Mouse (Mus musculus) kidney, embryonic 16.5 days (tissue): Measurements from ENCODE around the gene Cxcr2. TPM values are rescaled to one million over a fixed set of nuclear protein-coding genes. Genes with fewer than 3 reads are reported as not detected.

Source experiments
- ATAC-seq: fragments of 200-750 bp; cut with Nextera tagmentation; 2 replicates; pipeline ENCODE4 v1.8.0; 2017; ENCODE audit warnings: moderate TSS enrichment; ENCODE audit not compliant: low FRiP score, low TSS enrichment
- H3K27ac ChIP-seq: fragments of 300-500 bp; sonication (generic); 2 replicates; pipeline ENCODE4 v1.5.1; 2014; ENCODE audit warnings: low read length
- H3K27me3 ChIP-seq: fragments of 300-500 bp; sonication (generic); 2 replicates; pipeline ENCODE4 v1.6.1; 2014; ENCODE audit warnings: low read length, control low read depth, mixed read lengths; ENCODE audit not compliant: insufficient read depth
- H3K36me3 ChIP-seq: fragments of 300-500 bp; sonication (generic); 2 replicates; pipeline ENCODE4 v1.6.1; 2014; ENCODE audit warnings: low read length, control low read depth, mixed read lengths; ENCODE audit not compliant: insufficient read depth
- H3K4me1 ChIP-seq: fragments of 300-500 bp; sonication (generic); 2 replicates; pipeline ENCODE4 v1.6.1; 2014; ENCODE audit warnings: low read length, control low read depth, mixed read lengths; ENCODE audit not compliant: insufficient read depth
- H3K4me2 ChIP-seq: fragments of 300-500 bp; sonication (generic); replicated peaks from 2 replicates; pipeline ENCODE4 v1.6.1; 2014; ENCODE audit warnings: low read depth, low read length
- H3K4me3 ChIP-seq: fragments of 300-500 bp; sonication (generic); 2 replicates; pipeline ENCODE4 v1.5.1; 2014; ENCODE audit warnings: mild to moderate bottlenecking, low read length
- H3K9ac ChIP-seq: fragments of 300-500 bp; sonication (generic); replicated peaks from 2 replicates; pipeline ENCODE4 v1.6.1; 2014; ENCODE audit warnings: low read length
- H3K9me3 ChIP-seq: fragments of 300-500 bp; sonication (generic); 2 replicates; pipeline ENCODE4 v1.6.1; 2016; ENCODE audit warnings: low read length, control low read depth
- WGBS: fragments of 180-500 bp; shearing (Covaris S2); extraction: QIAGEN DNeasy Blood & Tissue Kit; methylation state at CpG from one replicate; pipeline ENCODE4 v1.1.7; 2014; 5-methylcytosine and 5-hydroxymethylcytosine counted together
- polyA plus RNA-seq: library from polyadenylated mRNA; unstranded; fragments of >200 nt; fragmentation: Nextera tagmentation; extraction: Ambion mirVana; gene quantifications from 2 replicates; pipeline ENCODE4 v1.2.1, GENCODE M21; 2015

Gene Cxcr2
- polyA plus RNA-seq, 1 experiment from 2014 or later, result 0.11 TPM

DNA sequence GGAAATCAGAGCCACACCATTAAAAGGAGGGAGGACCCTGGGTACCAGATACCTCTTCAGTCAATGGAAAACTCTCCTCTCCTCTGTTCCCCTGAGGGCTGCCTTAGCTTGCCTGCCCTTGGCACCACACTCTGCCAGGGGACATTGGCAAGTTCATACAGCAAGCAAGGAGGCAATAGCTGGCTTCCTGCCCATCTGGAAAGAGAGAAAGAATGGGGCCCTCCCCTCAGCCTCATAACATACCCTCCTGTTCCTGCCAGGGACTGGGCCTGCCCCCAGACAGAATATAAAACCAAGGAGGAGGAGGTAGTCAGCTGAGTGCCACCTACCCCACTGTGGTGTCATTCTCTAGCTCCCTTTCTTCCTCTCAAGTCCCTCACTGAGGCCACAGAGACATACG is 34.7 kb upstream of the Cxcr2 start:
- H3K9ac ChIP-seq, result no peak overlapping the region
- ATAC-seq, result no peak
- 0 out of 2 replicates have a peak, but pooled peaks cover 3% of the 10 kb centered on the region for H3K27me3 ChIP-seq
- H3K36me3 ChIP-seq, result no peaks in the 10 kb centered on the region
- H3K4me1 ChIP-seq, result peaks cover 13% of the 10 kb centered on the region
- H3K9me3 ChIP-seq, result no peaks in the 10 kb centered on the region
- no peak overlapping the region for H3K4me2 ChIP-seq
- no peak overlapping the region for H3K27ac ChIP-seq
- WGBS, result 75% methylated on average over 1 of the region's 1 CpGs
- no peak overlapping the region for H3K4me3 ChIP-seq

DNA sequence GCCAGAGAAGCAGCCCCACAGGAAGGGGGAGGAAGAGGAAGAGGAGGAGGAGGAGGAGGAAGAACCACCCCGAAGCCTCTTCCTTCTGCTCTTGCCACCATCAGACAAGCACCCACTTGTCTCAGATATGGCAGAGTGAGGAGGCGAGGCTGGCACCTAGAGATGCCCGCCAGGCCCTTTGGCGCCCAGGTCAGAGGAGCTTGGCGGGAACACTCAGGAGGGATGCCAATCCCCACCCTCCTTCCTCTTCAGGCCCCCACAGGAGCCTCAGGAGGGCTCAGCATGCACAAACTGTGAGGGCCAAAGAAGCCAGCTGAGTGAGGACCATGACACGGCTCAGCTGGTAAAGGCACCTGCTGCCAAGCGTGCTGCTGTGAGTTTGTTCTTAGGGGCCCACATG is 32.7 kb upstream of the Cxcr2 start:
- ATAC-seq, result no peak
- H3K27ac ChIP-seq, result no peak overlapping the region
- peaks cover 18% of the 10 kb centered on the region for H3K4me1 ChIP-seq
- 79% methylated on average over 7 of the region's 7 CpGs for WGBS
- no peak overlapping the region for H3K4me3 ChIP-seq
- H3K36me3 ChIP-seq, result no peaks in the 10 kb centered on the region
- no peak overlapping the region for H3K9ac ChIP-seq
- 0 out of 2 replicates have a peak, but pooled peaks cover 3% of the 10 kb centered on the region for H3K27me3 ChIP-seq
- H3K9me3 ChIP-seq, result no peaks in the 10 kb centered on the region
- no peak overlapping the region for H3K4me2 ChIP-seq

DNA sequence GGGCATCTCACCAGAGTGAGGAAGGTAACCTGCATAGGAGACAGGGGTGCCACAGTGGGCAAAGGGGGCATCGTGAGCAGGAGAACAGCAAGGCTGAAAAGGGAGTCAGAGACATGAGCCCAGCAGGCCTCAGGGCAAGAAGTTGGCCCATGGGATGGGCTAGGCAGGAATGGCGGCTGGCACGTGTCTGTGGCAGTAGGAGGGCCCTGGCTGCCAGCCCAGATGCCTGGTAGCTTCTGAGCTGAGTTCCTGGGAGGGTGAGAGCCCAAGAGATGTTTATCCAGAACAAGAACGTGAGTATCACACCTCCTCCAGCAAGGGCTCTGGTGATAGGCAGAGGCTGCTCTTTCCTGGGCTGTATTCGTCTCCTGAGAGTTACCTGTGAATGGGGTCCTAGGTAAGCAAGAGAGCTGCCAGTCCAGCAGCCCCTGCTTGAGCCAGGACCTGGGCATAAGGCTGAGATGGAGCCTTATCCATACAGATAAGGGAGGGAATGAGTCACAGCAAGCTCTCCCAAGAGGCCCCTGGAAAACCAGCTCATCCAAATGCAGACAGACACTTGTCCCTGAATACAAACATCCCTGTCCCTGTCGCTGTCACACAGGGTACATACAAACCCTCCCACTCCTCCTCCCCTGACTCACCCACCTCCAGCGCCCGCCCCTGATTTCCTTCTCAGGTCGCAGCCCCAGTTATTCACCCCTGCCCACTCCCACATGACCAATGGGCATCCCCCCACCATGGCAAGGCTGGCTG is 31.8 kb upstream of the Cxcr2 start:
- ATAC-seq, result no peak
- Histone ChIP-seq H3K9ac (no peak overlapping the region), H3K27ac (no peak overlapping the region), H3K36me3 (no peaks in the 10 kb centered on the region), H3K27me3 (0 out of 2 replicates have a peak, but pooled peaks cover 3% of the 10 kb centered on the region), H3K4me2 (no peak overlapping the region), H3K4me3 (no peak overlapping the region), H3K9me3 (no peaks in the 10 kb centered on the region), H3K4me1 (peaks cover 18% of the 10 kb centered on the region)
- 46% methylated on average over 9 of the region's 9 CpGs for WGBS

DNA sequence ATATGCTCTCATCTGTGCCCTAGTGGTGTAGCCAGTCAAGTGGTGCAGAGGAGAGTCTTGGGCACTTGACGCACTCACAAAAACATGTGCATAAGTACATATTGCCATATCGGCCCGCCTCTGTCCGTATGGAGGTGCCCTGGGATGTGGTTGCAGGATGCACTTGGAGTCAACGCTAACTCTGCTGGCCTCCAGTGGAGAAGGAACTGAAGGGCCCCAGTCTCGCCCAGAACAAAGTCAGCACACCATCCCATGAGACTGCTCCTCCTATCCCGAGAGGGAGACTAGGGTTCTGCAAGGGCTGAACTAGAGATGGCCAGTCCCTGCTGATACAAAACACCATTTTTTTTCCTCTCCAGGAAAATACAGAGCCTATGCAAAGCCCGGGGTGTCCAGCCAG is 30.6 kb upstream of the Cxcr2 start:
- Histone ChIP-seq H3K9me3 (no peaks in the 10 kb centered on the region), H3K27me3 (0 out of 2 replicates have a peak, but pooled peaks cover 3% of the 10 kb centered on the region), H3K36me3 (no peaks in the 10 kb centered on the region), H3K27ac (no peak overlapping the region), H3K4me3 (no peak overlapping the region), H3K4me1 (peaks cover 18% of the 10 kb centered on the region), H3K4me2 (no peak overlapping the region), H3K9ac (no peak overlapping the region)
- 68% methylated on average over 8 of the region's 8 CpGs for WGBS
- ATAC-seq, result no peak

DNA sequence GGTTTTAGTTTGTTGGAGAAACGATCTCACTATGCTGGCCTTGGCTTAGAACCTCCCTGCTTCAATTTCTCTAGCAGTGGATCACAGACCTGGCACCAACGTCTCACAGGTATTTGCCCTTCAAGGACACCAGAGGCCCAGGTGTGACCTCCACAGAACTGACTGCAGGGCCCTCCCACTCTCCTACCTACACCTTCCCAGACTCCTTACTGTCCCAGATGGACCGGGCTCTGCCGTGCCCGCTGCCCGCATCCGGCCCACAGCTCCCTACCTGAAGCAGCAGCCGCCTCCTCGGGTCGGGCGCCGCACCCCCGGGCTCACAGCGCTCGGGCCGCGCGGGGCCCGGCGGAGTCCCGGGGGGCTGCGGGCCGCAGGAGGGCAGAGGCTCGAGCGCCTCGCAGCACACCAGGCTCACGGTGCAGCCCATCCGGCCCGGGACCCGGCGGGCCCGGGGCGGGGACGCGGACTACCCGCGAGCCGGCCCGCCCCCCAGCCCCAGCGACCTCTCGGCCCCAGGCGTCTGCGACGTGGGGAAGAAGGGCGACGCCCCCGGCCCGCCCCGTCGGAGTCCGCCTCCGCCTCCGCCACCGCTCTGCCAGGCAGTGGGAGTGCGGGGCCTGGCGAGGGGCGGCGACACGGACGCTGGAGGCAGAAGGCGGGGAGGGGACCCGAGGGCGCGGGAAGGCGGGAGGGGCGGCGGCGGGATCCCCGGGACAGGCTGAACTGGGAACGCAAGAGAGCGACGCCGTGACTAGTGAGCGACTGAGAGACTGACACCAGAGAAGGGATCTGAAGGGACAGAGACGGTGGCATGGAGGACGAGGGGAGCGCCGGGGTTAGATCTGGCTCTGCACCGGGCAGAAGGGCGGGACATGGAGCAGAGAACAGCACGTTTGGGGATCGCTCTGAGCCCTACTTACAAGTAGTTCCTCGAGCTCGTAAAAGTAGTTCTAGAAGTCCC is 29.5 kb upstream of the Cxcr2 start, which contains the start of gene Tns1:
Gene Tns1 (minus strand): TSS at position 429 of the 961 bp plus-strand sequence.
- under 1% methylated on average over 77 of the region's 84 CpGs for WGBS
- Histone ChIP-seq H3K36me3 (no peaks in the 10 kb centered on the region), H3K9ac (peak within 1 kb of the TSS; percentile 77), H3K27ac (peak within 1 kb of the TSS; percentile 51; the same call in 1 of the 2 replicates), H3K4me3 (peak within 1 kb of the TSS; percentile 58), H3K9me3 (no peaks in the 10 kb centered on the region), H3K4me2 (peak within 1 kb of the TSS; percentile 98), H3K27me3 (0 out of 2 replicates have a peak, but pooled peaks cover 3% of the 10 kb centered on the region), H3K4me1 (peaks cover 18% of the 10 kb centered on the region)
- peak; percentile 67 for ATAC-seq

DNA sequence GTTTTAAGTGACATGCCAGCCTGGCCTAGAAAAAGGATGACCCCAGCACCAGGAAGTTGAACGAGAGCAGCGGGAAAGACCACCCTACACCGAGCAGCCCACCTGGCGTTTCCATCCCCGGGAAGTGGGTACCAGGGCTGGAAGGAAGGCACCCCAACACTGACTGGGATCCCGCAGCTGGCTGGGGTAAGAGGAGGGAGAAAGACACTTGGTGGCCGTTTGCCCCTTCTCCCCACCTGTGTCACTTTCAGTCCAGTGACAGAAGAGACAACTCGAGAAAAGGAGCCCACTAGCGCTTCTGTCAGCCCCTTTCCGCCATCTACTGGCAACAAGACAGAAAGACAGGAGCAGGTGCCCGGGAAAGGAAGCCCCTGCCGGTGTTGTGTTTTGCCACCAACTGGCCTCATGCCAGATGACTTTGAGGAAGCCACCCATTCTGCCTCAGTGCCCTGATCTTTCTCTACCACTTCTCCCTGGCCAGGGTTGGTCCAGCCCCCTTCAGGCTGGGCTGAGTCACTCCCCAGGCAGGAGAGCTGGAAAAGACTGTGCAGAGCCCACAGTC is 28.7 kb upstream of the Cxcr2 start, which contains the start of gene Rufy4:
Gene Rufy4 (plus strand): TSS at position 551 of the 562 bp plus-strand sequence.
- Histone ChIP-seq H3K27me3 (0 out of 2 replicates have a peak, but pooled peaks cover 3% of the 10 kb centered on the region), H3K4me1 (peaks cover 18% of the 10 kb centered on the region), H3K36me3 (no peaks in the 10 kb centered on the region), H3K27ac (peak within 1 kb of the TSS; percentile 51; the same call in 1 of the 2 replicates), H3K4me3 (peak within 1 kb of the TSS; percentile 58), H3K9me3 (no peaks in the 10 kb centered on the region), H3K4me2 (peak within 1 kb of the TSS; percentile 98), H3K9ac (peak within 1 kb of the TSS; percentile 77)
- peak; percentile 67 for ATAC-seq
- WGBS, result under 1% methylated on average over 12 of the region's 12 CpGs

DNA sequence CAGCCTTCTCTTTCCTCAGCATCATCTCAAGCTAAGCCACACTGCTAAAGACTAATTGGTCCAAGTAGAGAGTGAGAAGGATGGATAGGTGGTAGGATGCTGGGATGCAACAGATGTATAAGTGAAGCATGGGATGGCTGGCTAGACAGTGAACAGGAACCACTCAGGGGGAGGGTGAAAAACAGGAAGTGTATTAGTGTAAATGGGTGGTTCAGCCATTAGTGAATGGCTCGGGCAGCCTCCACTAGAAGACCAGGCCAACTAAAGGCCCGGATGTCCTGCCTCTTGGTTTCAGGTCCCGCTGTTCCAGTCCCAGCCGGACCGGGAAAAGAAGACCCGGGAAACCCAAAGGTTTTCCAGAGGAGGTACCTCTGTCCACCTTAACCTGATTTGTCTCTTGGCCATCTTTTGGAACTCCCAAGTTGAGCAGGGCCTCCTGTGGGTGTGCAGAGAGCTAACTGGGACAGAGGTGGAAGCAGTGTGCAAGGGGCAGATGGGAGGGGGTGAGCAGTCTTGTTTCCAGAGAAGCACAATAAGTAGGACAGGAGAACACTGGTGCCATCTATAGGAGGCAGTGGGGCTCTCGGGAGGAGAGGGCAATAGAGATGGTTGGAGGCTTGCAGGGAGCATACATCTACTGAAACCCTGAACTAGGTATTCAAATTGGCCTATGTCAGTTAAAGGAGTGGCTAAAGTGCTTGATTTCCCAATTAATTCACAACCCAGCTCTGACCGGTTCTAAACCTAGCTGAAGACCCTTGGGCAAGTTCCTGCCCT is 22.7 kb upstream of the Cxcr2 start:
- H3K27ac ChIP-seq, result no peak overlapping the region
- H3K4me2 ChIP-seq, result no peak overlapping the region
- no peak for ATAC-seq
- WGBS, result 88% methylated on average over 8 of the region's 8 CpGs
- no peaks in the 10 kb centered on the region for H3K9me3 ChIP-seq
- H3K36me3 ChIP-seq, result no peaks in the 10 kb centered on the region
- H3K27me3 ChIP-seq, result no peaks in the 10 kb centered on the region
- no peaks in the 10 kb centered on the region for H3K4me1 ChIP-seq
- no peak overlapping the region for H3K4me3 ChIP-seq
- H3K9ac ChIP-seq, result no peak overlapping the region

DNA sequence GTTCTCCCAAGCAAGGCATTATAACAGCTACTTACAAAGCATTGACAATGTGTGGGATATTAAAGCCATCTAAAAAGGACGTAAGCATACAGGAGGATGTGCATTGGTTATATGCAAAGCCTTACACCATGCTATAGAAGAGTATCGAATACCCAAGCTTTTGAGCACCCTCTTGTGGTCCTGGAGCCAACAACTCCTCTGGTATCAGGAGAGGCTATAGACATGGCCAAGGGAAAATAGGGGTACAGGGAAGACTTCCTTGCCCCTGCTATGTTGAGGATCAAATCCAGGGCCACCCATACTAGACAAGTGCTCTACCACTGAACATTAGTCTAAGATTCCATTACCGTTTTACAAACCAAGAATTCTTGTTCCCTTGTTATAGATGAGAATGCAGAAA is 21.8 kb upstream of the Cxcr2 start:
- 64% methylated on average over 3 of the region's 3 CpGs for WGBS
- ATAC-seq, result no peak
- Histone ChIP-seq H3K4me1 (no peaks in the 10 kb centered on the region), H3K27ac (no peak overlapping the region), H3K27me3 (no peaks in the 10 kb centered on the region), H3K36me3 (no peaks in the 10 kb centered on the region), H3K9me3 (no peaks in the 10 kb centered on the region), H3K9ac (no peak overlapping the region), H3K4me3 (no peak overlapping the region), H3K4me2 (no peak overlapping the region)

DNA sequence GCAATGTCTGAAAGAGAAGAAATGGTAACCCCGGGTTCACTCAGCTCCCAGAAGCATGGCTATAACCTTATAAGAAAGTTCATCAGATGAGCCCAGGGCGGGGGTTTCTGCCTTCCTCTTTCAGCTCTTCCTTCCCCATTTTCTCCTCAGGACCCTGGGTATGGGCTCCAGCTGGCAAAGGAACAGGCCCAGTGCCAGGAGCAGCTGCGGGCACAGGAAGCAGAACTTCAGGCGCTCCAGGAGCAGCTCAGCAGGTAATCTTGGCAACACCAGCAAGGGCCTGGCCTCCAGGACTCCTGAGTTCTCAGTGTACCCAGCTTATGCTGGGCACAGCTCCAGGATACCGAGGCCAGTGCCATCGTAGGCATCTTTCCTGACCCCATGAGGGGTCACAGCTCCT is 19.8 kb upstream of the Cxcr2 start:
- Histone ChIP-seq H3K27me3 (no peaks in the 10 kb centered on the region), H3K27ac (no peak overlapping the region), H3K9ac (no peak overlapping the region), H3K9me3 (no peaks in the 10 kb centered on the region), H3K4me1 (no peaks in the 10 kb centered on the region), H3K4me3 (no peak overlapping the region), H3K36me3 (no peaks in the 10 kb centered on the region), H3K4me2 (no peak overlapping the region)
- no peak for ATAC-seq
- 79% methylated on average over 6 of the region's 6 CpGs for WGBS
